Comparison of ENCODE assay signal across 8 mouse cellular contexts in the genomic region with DNA sequence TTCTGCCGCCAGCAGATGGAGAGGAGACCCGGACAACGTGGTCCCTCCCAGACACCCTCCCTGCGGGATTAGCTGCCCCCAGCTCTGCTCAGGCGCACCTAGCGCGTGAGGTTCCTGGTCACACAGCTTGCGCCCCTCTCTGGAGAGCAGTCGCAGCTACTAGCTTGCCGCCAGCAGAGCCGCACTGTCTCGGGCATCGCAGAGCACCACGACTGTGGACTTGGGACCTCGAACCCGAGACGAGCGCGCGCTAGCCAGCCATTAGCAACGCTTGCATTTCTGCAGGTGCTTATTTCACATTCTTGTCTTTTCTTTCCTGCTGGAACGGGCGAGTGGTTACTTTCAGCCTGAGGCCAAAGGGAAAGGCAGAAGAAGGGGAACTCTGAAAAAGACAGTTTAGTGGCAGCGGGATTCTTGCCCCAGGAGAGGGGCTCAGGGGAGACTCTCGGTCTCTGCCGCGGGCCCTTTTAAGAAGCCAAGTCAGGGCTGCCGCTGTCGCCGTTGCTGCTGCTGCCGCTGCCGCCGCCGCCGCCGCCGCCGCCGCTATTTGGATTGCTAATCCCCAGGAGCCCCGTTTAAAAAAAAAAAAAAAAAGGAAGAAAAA. TPM values are rescaled to one million over a fixed set of nuclear protein-coding genes. Genes with fewer than 3 reads are reported as not detected.
DNase-seq lines count a peak whose midpoint lies in the region; ATAC-seq and TF ChIP-seq lines count a peak whose summit lies in the region.

No protein-coding gene starts in this region.

- ATAC-seq in forebrain, embryonic 14.5 days = peak; percentile 77
- ATAC-seq in liver, postnatal 0 days = peak; percentile 83
- peak; percentile 82 for ATAC-seq in neural tube, embryonic 13.5 days (ENCODE audit: low read depth)
- ATAC-seq in stomach, postnatal 0 days (ENCODE audit: low FRiP score, low TSS enrichment) = peak; percentile 82

- peak overlapping the region; percentile 71 for H3K4me3 ChIP-seq in forebrain, embryonic 14.5 days (ENCODE audit: low read depth, low read length)
- H3K4me3 ChIP-seq in liver, postnatal 0 days (ENCODE audit: low read depth, low read length) = peak overlapping the region; percentile 74
- H3K4me3 ChIP-seq in neural tube, embryonic 13.5 days = peak overlapping the region; percentile 76
- peak overlapping the region; percentile 76 for H3K4me3 ChIP-seq in stomach, postnatal 0 days (ENCODE audit: low read depth, low read length)

- intact Hi-C loops in heart, postnatal 10 days (cut with DNase I) = loop anchor here (1.0 to 2.0 kb wide), 3 partner anchors 67 to 97 kb away; no protein-coding TSS in a partner anchor

- peak overlapping the region; percentile 68 for H3K4me2 ChIP-seq in forebrain, embryonic 14.5 days (ENCODE audit: low read length)
- H3K4me2 ChIP-seq in liver, postnatal 0 days (ENCODE audit: low read depth, low read length) = peak overlapping the region; percentile 78
- H3K4me2 ChIP-seq in neural tube, embryonic 13.5 days = peak overlapping the region; percentile 75
- H3K4me2 ChIP-seq in stomach, postnatal 0 days (replicated peaks; ENCODE audit: low read depth) = peak overlapping the region; percentile 65

- H3K27me3 ChIP-seq in forebrain, embryonic 14.5 days (replicated peaks; ENCODE audit: control insufficient read depth, insufficient read depth, low read length) = peaks cover 7% of the 10 kb centered on the region; the same call in 1 of the 2 replicates
- H3K27me3 ChIP-seq in liver, postnatal 0 days (ENCODE audit: insufficient read depth, low read length) = no peaks in the 10 kb centered on the region
- peaks cover 32% of the 10 kb centered on the region for H3K27me3 ChIP-seq in neural tube, embryonic 13.5 days
- no peaks in the 10 kb centered on the region for H3K27me3 ChIP-seq in stomach, postnatal 0 days (ENCODE audit: control insufficient read depth, insufficient read depth, low read length)

- peak; percentile 71 for TF ChIP-seq CTCF in liver, postnatal 0 days (IDR thresholded peaks at IDR 0.05; ENCODE audit: low read depth)
- TF ChIP-seq CTCF in stomach, postnatal 0 days (IDR thresholded peaks at IDR 0.05; ENCODE audit: low read depth) = peak; percentile 58

- under 1% methylated on average over 40 of the region's 40 CpGs for WGBS in forebrain, embryonic 14.5 days
- WGBS in liver, postnatal 0 days (ENCODE audit: insufficient replicate concordance) = 1% methylated on average over 40 of the region's 40 CpGs
- WGBS in neural tube, embryonic 13.5 days = 1% methylated on average over 40 of the region's 40 CpGs
- WGBS in stomach, postnatal 0 days = under 1% methylated on average over 40 of the region's 40 CpGs

- no peaks in the 10 kb centered on the region for H3K9me3 ChIP-seq in forebrain, embryonic 14.5 days (replicated peaks; ENCODE audit: control insufficient read depth, low read length)
- H3K9me3 ChIP-seq in liver, postnatal 0 days (ENCODE audit: low read length) = no peaks in the 10 kb centered on the region
- H3K9me3 ChIP-seq in neural tube, embryonic 13.5 days = no peaks in the 10 kb centered on the region
- H3K9me3 ChIP-seq in stomach, postnatal 0 days (ENCODE audit: control insufficient read depth, low read length) = no peaks in the 10 kb centered on the region

- peak; percentile 88 for DNase-seq in ES-CJ7 (ENCODE audit: low read depth, low spot score)
- peak; percentile 16 for DNase-seq in cerebellum, adult 11-12 months
- peak; percentile 69 for DNase-seq in forebrain, embryonic 14.5 days (ENCODE audit: low spot score)
- peak; percentile 64 to 65 for DNase-seq in heart, postnatal 10 days
- peak; percentile 69 to 82 for DNase-seq in kidney, postnatal 36 days
- DNase-seq in liver, postnatal 0 days = peak; percentile 81
- peak; percentile 60 for DNase-seq in stomach, postnatal 0 days (ENCODE audit: low spot score)

- peak overlapping the region; percentile 91 for H3K9ac ChIP-seq in forebrain, embryonic 14.5 days (ENCODE audit: low read length)
- peak overlapping the region; percentile 87 for H3K9ac ChIP-seq in liver, postnatal 0 days (replicated peaks)
- peak overlapping the region; percentile 95 for H3K9ac ChIP-seq in neural tube, embryonic 13.5 days
- H3K9ac ChIP-seq in stomach, postnatal 0 days (ENCODE audit: low read length) = peak overlapping the region; percentile 61; the same call in 1 of the 2 replicates

- no peaks in the 10 kb centered on the region for H3K36me3 ChIP-seq in forebrain, embryonic 14.5 days (ENCODE audit: control insufficient read depth, insufficient read depth, low read length)
- H3K36me3 ChIP-seq in liver, postnatal 0 days (replicated peaks; ENCODE audit: insufficient read depth, low read length) = peaks cover 18% of the 10 kb centered on the region
- peaks cover 4% of the 10 kb centered on the region; the same call in 1 of the 2 replicates for H3K36me3 ChIP-seq in neural tube, embryonic 13.5 days
- H3K36me3 ChIP-seq in stomach, postnatal 0 days (ENCODE audit: control insufficient read depth, insufficient read depth, low read length) = no peaks in the 10 kb centered on the region

- H3K4me1 ChIP-seq in forebrain, embryonic 14.5 days (ENCODE audit: control insufficient read depth, insufficient read depth, low read length) = peaks cover 5% of the 10 kb centered on the region; the same call in 1 of the 2 replicates
- peaks cover 19% of the 10 kb centered on the region; the same call in 1 of the 2 replicates for H3K4me1 ChIP-seq in liver, postnatal 0 days (ENCODE audit: insufficient read depth)
- peaks cover 30% of the 10 kb centered on the region for H3K4me1 ChIP-seq in neural tube, embryonic 13.5 days (replicated peaks)
- no peaks in the 10 kb centered on the region for H3K4me1 ChIP-seq in stomach, postnatal 0 days (replicated peaks; ENCODE audit: control insufficient read depth, insufficient read depth)

- no peak for TF ChIP-seq EP300 in liver, postnatal 0 days (IDR thresholded peaks at IDR 0.05; ENCODE audit: low read depth)
- no peak for TF ChIP-seq EP300 in stomach, postnatal 0 days (optimal IDR thresholded peaks at IDR 0.05)

- H3K27ac ChIP-seq in forebrain, embryonic 14.5 days (ENCODE audit: low read depth, low read length) = peak overlapping the region; percentile 35; the same call in 1 of the 2 replicates
- peak overlapping the region; percentile 87 for H3K27ac ChIP-seq in liver, postnatal 0 days (ENCODE audit: low read depth)
- peak overlapping the region; percentile 97 for H3K27ac ChIP-seq in neural tube, embryonic 13.5 days (replicated peaks)
- 0 out of 2 replicates have a peak overlapping the region, but pooled peaks have one; percentile 19 for H3K27ac ChIP-seq in stomach, postnatal 0 days (replicated peaks)

RNA-seq across cellular contexts. Expression of a gene that starts 11.8 kb away (rescaled TPM):
- polyA plus RNA-seq in forebrain, embryonic 14.5 days (2014; fragmentation: Nextera tagmentation; extraction: Ambion mirVana) = 30.2 TPM in 2 replicates
- 10 to 100 TPM; 20.8 to 25.1 TPM for total RNA-seq in heart, postnatal 10 days (2021)
- polyA plus RNA-seq in liver, postnatal 0 days (2015; fragmentation: Nextera tagmentation; extraction: Ambion mirVana) = 58.8 and 63.7 TPM in 2 replicates
- polyA plus RNA-seq in neural tube, embryonic 13.5 days (2015; fragmentation: Nextera tagmentation; extraction: Ambion mirVana) = 58.0 and 59.2 TPM in 2 replicates
- polyA plus RNA-seq in stomach, postnatal 0 days (2015; fragmentation: Nextera tagmentation; extraction: Ambion mirVana) = 10.6 and 11.1 TPM in 2 replicates

RNA-seq across cellular contexts. Expression of a gene that starts 58.0 kb away (rescaled TPM):
- 56.5 and 66.2 TPM in 2 replicates for polyA plus RNA-seq in forebrain, embryonic 14.5 days (2014; fragmentation: Nextera tagmentation; extraction: Ambion mirVana)
- 10 to 100 TPM; 47.6 to 53.3 TPM for total RNA-seq in heart, postnatal 10 days (2021)
- polyA plus RNA-seq in liver, postnatal 0 days (2015; fragmentation: Nextera tagmentation; extraction: Ambion mirVana) = 41.6 and 41.9 TPM in 2 replicates
- 61.0 and 67.1 TPM in 2 replicates for polyA plus RNA-seq in neural tube, embryonic 13.5 days (2015; fragmentation: Nextera tagmentation; extraction: Ambion mirVana)
- 38.4 and 39.4 TPM in 2 replicates for polyA plus RNA-seq in stomach, postnatal 0 days (2015; fragmentation: Nextera tagmentation; extraction: Ambion mirVana)

RNA-seq across cellular contexts. Expression of a gene that starts 58.6 kb away (rescaled TPM):
- 0.67 and 1.8 TPM in 2 replicates for polyA plus RNA-seq in forebrain, embryonic 14.5 days (2014; fragmentation: Nextera tagmentation; extraction: Ambion mirVana)
- not detected for total RNA-seq in heart, postnatal 10 days (2021)
- 1.0 and 1.5 TPM in 2 replicates for polyA plus RNA-seq in liver, postnatal 0 days (2015; fragmentation: Nextera tagmentation; extraction: Ambion mirVana)
- polyA plus RNA-seq in neural tube, embryonic 13.5 days (2015; fragmentation: Nextera tagmentation; extraction: Ambion mirVana) = 1.1 and 2.4 TPM in 2 replicates
- polyA plus RNA-seq in stomach, postnatal 0 days (2015; fragmentation: Nextera tagmentation; extraction: Ambion mirVana) = 0.80 and 1.0 TPM in 2 replicates

Comparison
In these comparisons a context has a peak if more than half of its experiments do, and no peak if none do; other contexts are left out.
1. Peak in every context shown above with its lines: DNase-seq, ATAC-seq, H3K4me3 ChIP-seq and H3K27ac ChIP-seq.
2. DNase-seq: peak in every context shown above with its lines; median percentile 88 in ES-CJ7; 81 in liver, postnatal 0 days; 76 in kidney, postnatal 36 days; 69 in forebrain, embryonic 14.5 days; 64 in heart, postnatal 10 days; 60 in stomach, postnatal 0 days; 16 in cerebellum, adult 11-12 months.
3. H3K27ac ChIP-seq: peak in every context shown above with its lines; median percentile 97 in neural tube, embryonic 13.5 days; 87 in liver, postnatal 0 days; 35 in forebrain, embryonic 14.5 days; 19 in stomach, postnatal 0 days.